Mouse (Mus musculus) hindbrain, embryonic 10.5 days (tissue): ENCODE measurements at regions not wholly inside any gene's neighbourhood (a gene's known extent, or its start where the extent isn't known, plus 50 kb on each side); places are given as distances from the start of the nearest gene placed in this dataset.

ENCODE experiments used
- DNase-seq: peaks from one replicate; pipeline ENCODE4 v3.0.0-alpha.2; 2017; ENCODE audit warnings: low spot score
- H3K27ac ChIP-seq: fragments of 300-500 bp; sonication (generic); 2 replicates; pipeline ENCODE4 v1.5.1; 2016; ENCODE audit warnings: mild to moderate bottlenecking, moderate library complexity
- H3K27me3 ChIP-seq: fragments of 300-500 bp; sonication (generic); 2 replicates; pipeline ENCODE4 v1.6.1; 2016; ENCODE audit warnings: mild to moderate bottlenecking; ENCODE audit not compliant: poor library complexity, insufficient read depth, severe bottlenecking
- H3K36me3 ChIP-seq: fragments of 300-500 bp; sonication (generic); 2 replicates; pipeline ENCODE4 v1.6.1; 2016; ENCODE audit warnings: mild to moderate bottlenecking, moderate library complexity
- H3K4me1 ChIP-seq: fragments of 300-500 bp; sonication (generic); replicated peaks from 2 replicates; pipeline ENCODE4 v1.6.1; 2016; ENCODE audit warnings: mild to moderate bottlenecking
- H3K4me3 ChIP-seq: fragments of 300-500 bp; sonication (generic); 2 replicates; pipeline ENCODE4 v1.5.1; 2016; ENCODE audit warnings: mild to moderate bottlenecking, moderate library complexity
- H3K9me3 ChIP-seq: fragments of 300-500 bp; sonication (generic); 2 replicates; pipeline ENCODE4 v1.6.1; 2016; ENCODE audit warnings: mild to moderate bottlenecking, moderate library complexity
- WGBS: fragments of 180-500 bp; shearing (Covaris S2); methylation state at CpG from one replicate; pipeline ENCODE4 v1.1.7; 2016; 5-methylcytosine and 5-hydroxymethylcytosine counted together

- H3K4me3 ChIP-seq, result no peak overlapping the region
- H3K27me3 ChIP-seq, result peaks cover 45% of the 10 kb centered on the region
- H3K9me3 ChIP-seq, result no peaks in the 10 kb centered on the region
- H3K4me1 ChIP-seq, result peaks cover 30% of the 10 kb centered on the region
- 44% methylated on average over 8 of the region's 8 CpGs for WGBS
- DNase-seq, result no peak
- no peaks in the 10 kb centered on the region for H3K36me3 ChIP-seq
- no peak overlapping the region for H3K27ac ChIP-seq
Observed at GRCm38 (mm10) chr2:144158256-144158655, 112.2 kb upstream of the Mgme1 start.

- Histone ChIP-seq H3K9me3 (no peaks in the 10 kb centered on the region), H3K4me3 (no peak overlapping the region), H3K4me1 (peaks cover 40% of the 10 kb centered on the region), H3K27me3 (peaks cover 59% of the 10 kb centered on the region), H3K36me3 (no peaks in the 10 kb centered on the region), H3K27ac (0 out of 2 replicates have a peak overlapping the region, but pooled peaks have one; percentile 12)
- no peak for DNase-seq
- 47% methylated on average over 9 of the region's 9 CpGs for WGBS
Observed at GRCm38 (mm10) chr2:144159854-144160331, 110.6 kb upstream of the Mgme1 start.

DNA sequence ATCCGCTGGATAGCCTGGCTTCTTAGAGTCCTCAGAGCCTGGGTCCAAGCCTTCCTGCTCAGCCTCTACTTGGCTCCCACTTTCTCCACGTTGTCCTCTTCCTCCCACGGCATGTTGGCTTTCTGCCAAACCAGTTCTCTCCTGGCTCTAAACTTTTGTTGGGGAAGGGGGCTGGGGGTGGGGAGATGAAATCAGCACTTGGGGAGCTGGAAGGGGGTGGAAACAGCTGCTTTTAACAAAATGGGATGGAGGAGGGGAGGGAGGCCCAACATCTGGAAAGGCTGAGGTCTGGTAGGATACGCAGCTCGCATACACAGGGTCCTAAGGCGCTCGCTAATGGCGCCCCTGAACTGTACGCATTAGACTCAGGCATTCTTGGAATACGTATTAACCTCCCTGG lies 110.0 kb upstream of the Mgme1 start:
- Histone ChIP-seq H3K9me3 (no peaks in the 10 kb centered on the region), H3K4me1 (peaks cover 45% of the 10 kb centered on the region), H3K27ac (no peak overlapping the region), H3K36me3 (no peaks in the 10 kb centered on the region), H3K27me3 (peaks cover 62% of the 10 kb centered on the region), H3K4me3 (no peak overlapping the region)
- no peak for DNase-seq
- 78% methylated on average over 10 of the region's 10 CpGs for WGBS

- no peak overlapping the region for H3K4me3 ChIP-seq
- H3K27ac ChIP-seq, result no peak overlapping the region
- no peaks in the 10 kb centered on the region for H3K9me3 ChIP-seq
- peaks cover 50% of the 10 kb centered on the region for H3K4me1 ChIP-seq
- H3K36me3 ChIP-seq, result no peaks in the 10 kb centered on the region
- H3K27me3 ChIP-seq, result peaks cover 65% of the 10 kb centered on the region
- 79% methylated on average over 1 of the region's 1 CpGs for WGBS
- no peak for DNase-seq
Observed at GRCm38 (mm10) chr2:144161852-144162251, 108.6 kb upstream of the Mgme1 start.

DNA sequence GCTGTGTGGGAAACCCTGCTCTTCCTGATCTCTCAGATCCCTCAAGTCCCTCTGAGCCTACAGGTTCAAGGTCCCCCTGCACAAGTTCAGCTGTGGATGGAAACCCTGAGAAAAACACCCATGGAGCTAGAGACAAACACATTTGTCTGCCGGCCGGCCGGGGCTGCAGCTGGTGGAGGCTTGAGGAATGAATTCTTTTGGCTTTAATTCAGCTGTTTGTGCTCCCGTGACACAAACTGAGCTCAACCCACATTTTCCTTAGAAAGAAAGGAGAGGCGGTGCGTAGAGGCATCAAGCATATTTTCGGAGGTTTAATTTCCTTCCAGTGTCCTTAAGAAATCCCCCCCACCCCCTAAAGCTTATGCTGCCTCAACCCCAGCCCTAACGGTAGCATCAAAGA lies 106.4 kb upstream of the Mgme1 start:
- Histone ChIP-seq H3K36me3 (no peaks in the 10 kb centered on the region), H3K4me1 (peaks cover 34% of the 10 kb centered on the region), H3K27me3 (peaks cover 49% of the 10 kb centered on the region), H3K4me3 (no peak overlapping the region), H3K9me3 (no peaks in the 10 kb centered on the region), H3K27ac (no peak overlapping the region)
- WGBS, result 7% methylated on average over 8 of the region's 8 CpGs
- no peak for DNase-seq

DNA sequence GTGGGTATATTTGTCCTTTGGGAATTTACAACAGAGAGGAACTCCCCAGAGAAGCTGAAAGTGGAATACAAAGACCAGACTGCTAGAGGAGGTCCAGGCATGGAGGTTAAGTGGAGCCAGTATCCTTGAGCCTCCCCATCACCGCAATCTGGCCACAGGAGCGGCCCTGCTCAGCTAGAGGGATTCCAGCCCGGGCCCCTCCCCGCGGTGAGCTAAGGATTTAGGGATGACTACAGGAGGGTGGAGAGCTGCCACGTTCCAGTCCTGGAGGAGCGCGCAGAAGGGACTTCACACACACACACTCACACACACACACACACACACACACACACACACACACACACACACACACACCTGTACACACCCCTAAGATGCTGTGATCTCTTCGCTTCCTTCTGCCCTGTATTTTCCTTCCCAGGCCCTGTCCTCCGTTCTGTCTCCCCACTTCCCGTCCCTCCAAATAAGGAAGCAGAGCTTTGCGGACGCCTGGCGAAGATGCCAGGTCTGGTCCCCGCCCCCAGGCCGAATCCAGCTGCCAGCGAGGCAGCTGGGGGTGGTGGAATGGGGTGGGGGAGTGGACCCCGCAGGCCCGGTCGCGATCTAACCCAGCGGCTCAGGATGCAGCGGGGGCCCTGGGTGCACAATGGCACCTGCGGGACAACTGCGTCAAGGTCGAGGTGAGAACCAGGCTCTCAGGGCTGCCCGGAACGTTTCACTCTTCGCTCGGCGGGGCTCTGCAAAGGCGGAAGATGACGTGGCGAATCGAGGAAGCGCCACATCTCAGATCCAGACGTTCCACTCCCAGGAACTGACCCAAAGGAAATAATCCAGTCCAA lies 105.3 kb upstream of the Mgme1 start:
- DNase-seq, result peak; percentile 78
- Histone ChIP-seq H3K4me1 (peaks cover 30% of the 10 kb centered on the region), H3K4me3 (peak overlapping the region; percentile 72), H3K9me3 (no peaks in the 10 kb centered on the region), H3K27ac (peak overlapping the region; percentile 88), H3K36me3 (no peaks in the 10 kb centered on the region), H3K27me3 (peaks cover 39% of the 10 kb centered on the region)
- WGBS, result under 1% methylated on average over 37 of the region's 37 CpGs

DNA sequence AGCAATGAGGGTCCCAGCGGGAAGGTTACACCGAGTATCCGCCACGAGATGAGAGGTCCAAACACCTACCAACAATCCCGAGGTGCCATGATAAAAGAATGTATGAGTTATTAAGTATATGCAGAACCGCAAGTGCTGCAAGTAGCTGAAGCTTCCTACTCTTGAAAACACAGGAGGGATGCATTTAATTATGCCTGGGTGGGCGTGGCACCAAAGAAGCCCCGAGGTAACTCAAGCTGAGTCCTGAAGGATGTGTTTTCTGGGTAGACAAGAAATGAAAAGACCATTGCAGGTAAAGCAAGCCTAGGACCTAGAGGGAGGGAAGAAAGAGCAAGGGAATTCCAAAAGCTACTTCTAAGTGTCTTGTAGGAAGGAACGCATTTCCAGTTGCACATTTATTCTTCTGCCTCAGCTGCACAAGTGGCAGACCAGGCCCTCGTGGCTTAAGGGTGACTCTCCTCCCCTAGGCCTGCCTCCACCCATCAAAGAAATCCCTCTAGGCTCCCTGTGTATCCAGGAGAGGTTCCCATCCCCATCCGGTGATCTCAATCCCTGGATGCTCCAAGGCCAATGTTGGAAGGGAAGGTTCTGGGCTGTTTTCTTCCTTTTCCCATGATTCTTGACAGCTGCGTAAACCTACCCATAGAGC lies 104.2 kb upstream of the Mgme1 start:
- DNase-seq, result no peak
- peaks cover 25% of the 10 kb centered on the region for H3K4me1 ChIP-seq
- peak overlapping the region; percentile 88 for H3K27ac ChIP-seq
- peaks cover 36% of the 10 kb centered on the region for H3K27me3 ChIP-seq
- H3K4me3 ChIP-seq, result peak overlapping the region; percentile 72
- H3K36me3 ChIP-seq, result no peaks in the 10 kb centered on the region
- WGBS, result 33% methylated on average over 12 of the region's 12 CpGs
- H3K9me3 ChIP-seq, result no peaks in the 10 kb centered on the region

- no peaks in the 10 kb centered on the region for H3K9me3 ChIP-seq
- 74% methylated on average over 4 of the region's 4 CpGs for WGBS
- no peak for DNase-seq
Observed at GRCm38 (mm10) chr2:144169576-144170178, 100.8 kb upstream of the Mgme1 start.

GRCm38 (mm10) chr2:144172100-144172770 lies 98.2 kb upstream of the Mgme1 start:
- H3K4me3 ChIP-seq, result peak overlapping the region; percentile 43
- peak overlapping the region; percentile 85 for H3K27ac ChIP-seq
- H3K27me3 ChIP-seq, result no peaks in the 10 kb centered on the region
- no peaks in the 10 kb centered on the region for H3K36me3 ChIP-seq
- no peaks in the 10 kb centered on the region for H3K9me3 ChIP-seq
- WGBS, result 20% methylated on average over 9 of the region's 9 CpGs
- peak; percentile 72 for DNase-seq
- H3K4me1 ChIP-seq, result peaks cover 13% of the 10 kb centered on the region

More at GRCm38 (mm10) chr2:144169576-144170178, 100.8 kb upstream of the Mgme1 start:
- no peak overlapping the region for H3K4me3 ChIP-seq
- H3K36me3 ChIP-seq, result no peaks in the 10 kb centered on the region
- peaks cover 28% of the 10 kb centered on the region for H3K4me1 ChIP-seq
- no peak overlapping the region for H3K27ac ChIP-seq
- peaks cover 13% of the 10 kb centered on the region for H3K27me3 ChIP-seq

DNA sequence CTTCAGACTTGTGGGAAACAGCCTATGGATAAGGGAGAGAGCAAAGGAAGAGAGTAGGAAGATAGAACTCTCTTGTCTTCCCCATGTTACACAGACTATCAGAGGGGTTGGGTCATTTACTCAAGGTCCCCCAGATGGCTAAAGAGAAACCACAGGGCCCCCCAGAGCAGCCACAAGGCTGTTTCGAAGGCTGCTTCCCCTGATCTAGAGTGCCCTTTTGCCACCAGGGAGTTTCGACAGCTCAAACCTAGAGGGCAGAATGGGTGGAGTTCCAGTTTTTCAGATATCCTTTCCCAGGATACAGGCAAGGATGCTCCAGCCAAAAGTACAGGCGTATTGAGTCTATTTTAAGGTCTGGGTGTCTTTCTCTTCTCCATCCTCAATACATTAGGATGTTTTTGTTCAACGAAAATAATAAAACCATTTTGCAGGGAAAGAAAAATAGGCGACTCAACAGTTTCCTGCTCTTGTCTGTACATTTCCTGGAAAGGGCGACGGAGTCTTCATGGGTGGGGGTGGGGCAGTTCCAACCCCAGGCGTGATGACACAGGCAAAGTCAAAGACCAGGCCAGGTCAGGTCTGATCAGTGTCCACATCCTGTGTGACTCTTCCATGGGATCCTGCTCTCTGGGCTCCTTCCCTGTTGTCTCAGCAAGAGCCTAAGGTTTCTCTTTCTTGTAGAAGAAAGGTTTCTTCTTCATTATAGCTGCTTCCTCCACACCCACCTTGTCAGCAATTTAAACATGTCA lies 96.9 kb upstream of the Mgme1 start:
- Histone ChIP-seq H3K36me3 (no peaks in the 10 kb centered on the region), H3K27me3 (no peaks in the 10 kb centered on the region), H3K4me1 (peaks cover 15% of the 10 kb centered on the region), H3K27ac (no peak overlapping the region), H3K9me3 (no peaks in the 10 kb centered on the region), H3K4me3 (no peak overlapping the region)
- DNase-seq, result no peak
- WGBS, result 82% methylated on average over 8 of the region's 8 CpGs

DNA sequence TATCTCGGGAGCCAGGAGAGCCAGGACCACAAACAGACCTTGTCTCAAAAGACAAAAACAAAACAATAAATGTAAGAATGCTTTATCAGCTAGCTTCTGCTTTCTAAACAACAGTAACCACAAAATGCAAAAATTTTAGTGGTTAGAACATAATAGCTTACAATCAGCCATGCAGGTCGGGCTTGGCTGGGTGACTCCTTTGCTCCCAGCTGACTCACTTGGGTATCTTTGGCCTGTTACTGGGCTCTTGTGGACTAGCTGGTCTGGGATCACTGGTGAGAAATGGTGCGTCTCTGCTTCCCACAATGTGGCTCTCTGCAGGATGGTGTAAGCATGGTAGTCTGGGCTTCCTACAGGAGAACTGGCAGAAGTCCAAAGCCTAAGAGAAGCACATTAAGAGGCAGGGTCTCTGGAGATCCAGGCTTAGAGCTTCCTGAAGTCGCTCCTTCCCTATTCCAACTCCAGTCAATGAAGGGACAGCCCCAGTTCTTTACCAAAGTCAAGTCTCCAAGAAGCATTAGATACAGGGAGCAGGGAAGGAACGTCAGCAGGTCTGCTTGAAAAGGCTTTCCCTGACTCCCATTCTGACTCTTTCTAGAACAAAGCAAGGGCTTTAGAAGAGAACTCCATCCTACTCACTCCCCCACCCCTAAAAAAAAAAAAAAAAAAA lies 96.0 kb upstream of the Mgme1 start:
- 87% methylated on average over 5 of the region's 5 CpGs for WGBS
- DNase-seq, result no peak

More for the DNA sequence above, 96.0 kb upstream of the Mgme1 start:
- Histone ChIP-seq H3K27ac (no peak overlapping the region), H3K27me3 (no peaks in the 10 kb centered on the region), H3K9me3 (no peaks in the 10 kb centered on the region), H3K4me1 (peaks cover 15% of the 10 kb centered on the region), H3K4me3 (no peak overlapping the region), H3K36me3 (no peaks in the 10 kb centered on the region)
